Mouse (Mus musculus): ENCODE results near the gene Zc3h18. TPM values are rescaled to one million over a fixed set of nuclear protein-coding genes. Genes with fewer than 3 reads are reported as not detected.

Gene Zc3h18
- total RNA-seq (2021) = 10 to 100 TPM; 22.4 to 22.8 TPM
- long read RNA-seq, experiment 1, transcript Zc3h18-202 (18 exons, 3,705 nt) = major isoform, 16 of 20 reads
- long read RNA-seq, experiment 1, partial matches to known transcripts = 2 of 20 reads
- long read RNA-seq, experiment 1, other reads (novel, unspliced or antisense) = 2 of 20 reads
- long read RNA-seq, experiment 2, transcript Zc3h18-202 (18 exons, 3,705 nt) = major isoform, 16 of 30 reads
- long read RNA-seq, experiment 2, partial matches to known transcripts = 6 of 30 reads
- long read RNA-seq, experiment 2, other reads (novel, unspliced or antisense) = 4 of 30 reads

- peak; percentile 100 for DNase-seq
- intact Hi-C loops (cut with DNase I) = loop anchor here (5.0 kb wide), 1 partner anchor 101 kb away; the partner anchor contains the start of genes Ctu2 and Rnf166
These were observed at the start of gene Zc3h18 for GRCm38 (mm10) chr8:122376365-122377231. Gene Zc3h18 (plus strand): TSS chr8:122376609.

GRCm38 (mm10) chr8:122329072-122329471 is 47.3 kb upstream of the Zc3h18 start:
- intact Hi-C loops (cut with DNase I) = no loop called here
- no peak for DNase-seq

- DNase-seq = no peak
- intact Hi-C loops (cut with DNase I) = loop anchor here (5.0 kb wide), 1 partner anchor 352 kb away; no protein-coding TSS in a partner anchor
These were observed 46.7 kb upstream of the Zc3h18 start for GRCm38 (mm10) chr8:122329553-122330239.

GRCm38 (mm10) chr8:122330446-122331133 is 45.8 kb upstream of the Zc3h18 start:
- intact Hi-C loops (cut with DNase I) = loop anchor here (5.0 kb wide), 1 partner anchor 353 kb away; no protein-coding TSS in a partner anchor
- no peak for DNase-seq

- DNase-seq = peak; percentile 76 to 80
- intact Hi-C loops (cut with DNase I) = loop anchor here (5.0 kb wide), 1 partner anchor 354 kb away; no protein-coding TSS in a partner anchor
These were observed 45.3 kb upstream of the Zc3h18 start for GRCm38 (mm10) chr8:122331134-122331523.

- DNase-seq = peak; percentile 87 to 90
- intact Hi-C loops (cut with DNase I) = loop anchor here (1.0 to 5.0 kb wide), 2 partner anchors 60 to 356 kb away; no protein-coding TSS in a partner anchor
These were observed 43.5 kb upstream of the Zc3h18 start for GRCm38 (mm10) chr8:122332753-122333506.

- intact Hi-C loops (cut with DNase I) = loop anchor here (1.0 to 5.0 kb wide), 2 partner anchors 60 to 356 kb away; no protein-coding TSS in a partner anchor
- no peak for DNase-seq
These were observed 42.9 kb upstream of the Zc3h18 start for GRCm38 (mm10) chr8:122333531-122333930.

- no peak for DNase-seq
- intact Hi-C loops (cut with DNase I) = loop anchor here (5.0 kb wide), 1 partner anchor 358 kb away; no protein-coding TSS in a partner anchor
These were observed 41.5 kb upstream of the Zc3h18 start for GRCm38 (mm10) chr8:122334791-122335490.

GRCm38 (mm10) chr8:122335638-122336250 is 40.7 kb upstream of the Zc3h18 start:
- intact Hi-C loops (cut with DNase I) = no loop called here
- no peak for DNase-seq

GRCm38 (mm10) chr8:122336251-122336910 is 40.0 kb upstream of the Zc3h18 start:
- no peak for DNase-seq
- intact Hi-C loops (cut with DNase I) = no loop called here

- intact Hi-C loops (cut with DNase I) = no loop called here
- DNase-seq = no peak
These were observed 37.6 kb upstream of the Zc3h18 start for GRCm38 (mm10) chr8:122338852-122339251.

- intact Hi-C loops (cut with DNase I) = no loop called here
- no peak for DNase-seq
These were observed 35.6 kb upstream of the Zc3h18 start for GRCm38 (mm10) chr8:122340761-122341160.

GRCm38 (mm10) chr8:122341790-122342189 is 34.6 kb upstream of the Zc3h18 start:
- no peak for DNase-seq
- intact Hi-C loops (cut with DNase I) = no loop called here

- intact Hi-C loops (cut with DNase I) = no loop called here
- no peak for DNase-seq
These were observed 34.0 kb upstream of the Zc3h18 start for GRCm38 (mm10) chr8:122342362-122342761.

GRCm38 (mm10) chr8:122342806-122343209 is 33.6 kb upstream of the Zc3h18 start:
- peak; percentile 53 to 54 for DNase-seq

GRCm38 (mm10) chr8:122343341-122343740 is 33.1 kb upstream of the Zc3h18 start:
- intact Hi-C loops (cut with DNase I) = no loop called here

More at GRCm38 (mm10) chr8:122342806-122343209, 33.6 kb upstream of the Zc3h18 start:
- intact Hi-C loops (cut with DNase I) = no loop called here

GRCm38 (mm10) chr8:122343758-122344157 is 32.7 kb upstream of the Zc3h18 start:
- intact Hi-C loops (cut with DNase I) = no loop called here
- peak; percentile 57 to 63 for DNase-seq

More at GRCm38 (mm10) chr8:122343341-122343740, 33.1 kb upstream of the Zc3h18 start:
- no peak for DNase-seq
